Mouse (Mus musculus) thymus, adult 2 months (tissue): ENCODE measurements around the gene Btaf1. TPM values are rescaled to one million over a fixed set of nuclear protein-coding genes. Genes with fewer than 3 reads are reported as not detected.

Experiments used
- DNase-seq: peaks from one replicate; pipeline ENCODE4 v3.0.0; 2021
- H3K27ac ChIP-seq: fragments of 200-500 bp; 2 replicates; pipeline ENCODE4 v1.5.1; 2012; ENCODE audit warnings: low read length, control low read depth; ENCODE audit not compliant: control insufficient read depth, insufficient read depth
- H3K27me3 ChIP-seq: fragments of 200-500 bp; 2 replicates; pipeline ENCODE4 v1.6.1; 2012; ENCODE audit warnings: mild to moderate bottlenecking, low read length, moderate library complexity, mixed read lengths; ENCODE audit not compliant: control insufficient read depth, insufficient read depth
- H3K36me3 ChIP-seq: fragments of 200-500 bp; 2 replicates; pipeline ENCODE4 v1.6.1; 2012; ENCODE audit warnings: mild to moderate bottlenecking, low read length, moderate library complexity; ENCODE audit not compliant: control insufficient read depth, insufficient read depth
- H3K4me1 ChIP-seq: fragments of 200-500 bp; replicated peaks from 2 replicates; pipeline ENCODE4 v1.6.1; 2012; ENCODE audit warnings: low read length; ENCODE audit not compliant: control insufficient read depth, insufficient read depth
- H3K4me3 ChIP-seq: fragments of 200-500 bp; 2 replicates; pipeline ENCODE4 v1.5.1; 2012; ENCODE audit warnings: mild to moderate bottlenecking, low read length, control low read depth, moderate library complexity; ENCODE audit not compliant: control insufficient read depth, insufficient read depth
- CTCF ChIP-seq: fragments of 200-500 bp; IDR thresholded peaks from 2 replicates; pipeline ENCODE4 v1.5.1; 2012; ENCODE audit warnings: mild to moderate bottlenecking, control low read depth, low read length, moderate library complexity, borderline replicate concordance; ENCODE audit not compliant: control insufficient read depth, poor library complexity, insufficient read depth; ENCODE audit errors: extremely low read depth
- POLR2A ChIP-seq: fragments of 200-500 bp; IDR thresholded peaks from 2 replicates; pipeline ENCODE4 v1.6.1; 2012; ENCODE audit warnings: mild to moderate bottlenecking, low read length, control low read depth, moderate library complexity; ENCODE audit not compliant: control insufficient read depth, poor library complexity, insufficient read depth; ENCODE audit errors: extremely low read depth
- WGBS: fragments of 180-500 bp; shearing (Covaris S2); methylation state at CpG from one replicate; pipeline ENCODE4 v1.1.7; 2018; 5-methylcytosine and 5-hydroxymethylcytosine counted together
- polyA plus RNA-seq: library from polyadenylated mRNA; depleted of rRNA; stranded (reverse); fragments of >200 nt; gene quantifications from 2 replicates; pipeline ENCODE4 v1.2.3, GENCODE M21; 2012

Gene Btaf1
- polyA plus RNA-seq, 1 experiment = 9.0 TPM

DNA sequence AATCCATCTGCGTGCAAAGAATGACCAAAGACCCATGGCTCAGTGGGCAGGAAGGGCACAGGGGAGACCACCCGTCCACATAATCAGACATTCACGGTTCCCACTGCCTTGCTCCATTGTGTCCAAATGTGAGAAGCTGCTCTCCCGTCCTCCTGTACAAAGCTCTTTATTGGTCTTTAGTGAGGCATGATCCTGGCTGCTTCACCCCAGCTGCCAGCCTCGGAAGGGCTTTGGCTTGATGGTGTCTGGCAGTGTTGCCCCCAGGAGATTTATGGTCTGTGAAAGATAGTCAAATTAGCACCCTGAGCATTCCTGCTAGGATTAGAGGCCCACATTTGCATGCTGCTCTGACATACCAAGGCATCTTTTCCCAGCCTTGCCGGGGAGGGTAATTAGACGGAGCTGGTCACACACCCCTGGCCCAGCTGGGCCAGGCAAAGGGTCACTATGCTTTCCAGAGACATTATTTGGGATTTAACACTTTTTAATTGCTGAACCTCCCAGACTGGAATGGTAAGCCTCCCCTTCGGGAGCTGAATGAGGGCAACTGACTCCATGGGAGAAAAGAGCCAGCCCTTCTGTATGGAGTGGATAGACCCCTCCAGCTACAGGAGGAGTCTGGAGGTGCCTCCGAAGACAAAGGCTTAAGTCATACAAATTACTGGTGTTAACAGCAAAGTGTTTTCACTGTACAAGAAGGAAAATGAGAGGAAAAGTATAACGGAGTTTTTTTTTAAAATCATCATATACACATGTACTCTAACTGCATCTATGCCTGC is 28.9 kb upstream of the Btaf1 start:
- Histone ChIP-seq H3K4me3 (no peak overlapping the region), H3K27me3 (no peaks in the 10 kb centered on the region), H3K27ac (no peak overlapping the region), H3K4me1 (no peaks in the 10 kb centered on the region), H3K36me3 (peaks cover 18% of the 10 kb centered on the region)
- TF ChIP-seq POLR2A (no peak), CTCF (no peak)
- WGBS = 83% methylated on average over 10 of the region's 10 CpGs
- no peak for DNase-seq

- peak; percentile 23 for DNase-seq
- no peak overlapping the region for H3K27ac ChIP-seq
- H3K36me3 ChIP-seq = peaks cover 11% of the 10 kb centered on the region
- 80% methylated on average over 9 of the region's 9 CpGs for WGBS
- no peaks in the 10 kb centered on the region for H3K27me3 ChIP-seq
- TF ChIP-seq POLR2A (no peak), CTCF (peak; percentile 18; the same call in 1 of the 2 replicates)
- H3K4me3 ChIP-seq = no peak overlapping the region
- no peaks in the 10 kb centered on the region for H3K4me1 ChIP-seq
These were observed 28.1 kb upstream of the Btaf1 start for GRCm38 (mm10) chr19:36897778-36898177.

- Histone ChIP-seq H3K4me1 (peaks cover 7% of the 10 kb centered on the region), H3K36me3 (no peaks in the 10 kb centered on the region), H3K27me3 (peaks cover 4% of the 10 kb centered on the region; the same call in 1 of the 2 replicates), H3K4me3 (no peak overlapping the region), H3K27ac (no peak overlapping the region)
- no peak for DNase-seq
- TF ChIP-seq POLR2A (no peak), CTCF (no peak)
- WGBS = 69% methylated on average over 7 of the region's 7 CpGs
These were observed 22.5 kb upstream of the Btaf1 start for GRCm38 (mm10) chr19:36903377-36903776.

DNA sequence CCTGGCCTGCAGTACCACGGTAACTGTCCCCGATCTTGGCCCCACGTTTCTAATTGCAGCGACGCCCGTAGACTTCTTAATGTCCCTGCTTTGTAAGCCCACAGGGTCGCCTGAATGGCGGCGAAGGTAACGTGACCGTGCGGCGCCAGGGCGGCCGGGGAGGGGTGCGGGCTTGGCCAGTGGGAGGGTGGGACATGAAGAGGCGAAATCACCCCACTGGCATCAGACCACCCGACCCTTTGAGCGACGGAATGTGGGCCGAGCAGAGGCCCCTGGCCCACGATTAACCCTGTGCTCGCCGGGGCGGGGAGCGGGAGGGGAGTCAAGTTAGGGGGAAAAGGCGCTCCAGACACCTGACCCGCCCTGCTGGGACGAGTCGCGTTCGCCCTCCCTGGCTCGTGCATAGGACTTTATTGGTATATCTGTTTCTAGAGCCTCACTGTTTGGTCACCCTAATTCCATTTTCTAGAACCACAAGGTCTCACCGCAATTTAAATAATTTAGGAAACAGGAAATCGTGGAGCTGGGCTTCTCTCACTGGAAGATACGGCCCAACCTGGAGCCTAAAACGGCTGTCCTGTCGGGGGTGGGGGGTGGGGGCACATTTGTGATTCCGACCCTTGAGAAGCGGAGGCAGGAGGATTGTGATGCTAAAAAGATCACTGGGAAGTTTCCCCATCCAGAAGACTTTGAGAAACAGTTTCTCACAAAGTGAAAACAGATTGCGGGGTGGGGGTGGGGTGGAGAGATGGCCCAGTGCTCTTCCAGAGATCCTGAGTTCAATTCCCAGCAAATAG is 21.5 kb upstream of the Btaf1 start:
- peak overlapping the region; percentile 41 for H3K4me3 ChIP-seq
- peaks cover 7% of the 10 kb centered on the region for H3K4me1 ChIP-seq
- no peak for TF ChIP-seq CTCF
- TF ChIP-seq POLR2A = no peak
- no peaks in the 10 kb centered on the region for H3K36me3 ChIP-seq
- 6% methylated on average over 41 of the region's 41 CpGs for WGBS
- no peak for DNase-seq
- H3K27me3 ChIP-seq = peaks cover 4% of the 10 kb centered on the region; the same call in 1 of the 2 replicates
- no peak overlapping the region for H3K27ac ChIP-seq

GRCm38 (mm10) chr19:36909150-36909549 is 16.7 kb upstream of the Btaf1 start:
- Histone ChIP-seq H3K27me3 (peaks cover 3% of the 10 kb centered on the region; the same call in 1 of the 2 replicates), H3K27ac (no peak overlapping the region), H3K36me3 (no peaks in the 10 kb centered on the region), H3K4me1 (peaks cover 5% of the 10 kb centered on the region), H3K4me3 (no peak overlapping the region)
- WGBS = 80% methylated on average over 3 of the region's 3 CpGs
- no peak for DNase-seq
- TF ChIP-seq CTCF = no peak
- TF ChIP-seq POLR2A = no peak

GRCm38 (mm10) chr19:36909676-36910292 is 16.1 kb upstream of the Btaf1 start:
- Histone ChIP-seq H3K36me3 (no peaks in the 10 kb centered on the region), H3K4me1 (no peaks in the 10 kb centered on the region), H3K27ac (no peak overlapping the region), H3K27me3 (no peaks in the 10 kb centered on the region; the same call in 1 of the 2 replicates), H3K4me3 (no peak overlapping the region)
- DNase-seq = peak; percentile 70
- TF ChIP-seq CTCF = no peak
- 31% methylated on average over 9 of the region's 9 CpGs for WGBS
